16 mouse cellular contexts compared by ENCODE assay signal in the genomic region with DNA sequence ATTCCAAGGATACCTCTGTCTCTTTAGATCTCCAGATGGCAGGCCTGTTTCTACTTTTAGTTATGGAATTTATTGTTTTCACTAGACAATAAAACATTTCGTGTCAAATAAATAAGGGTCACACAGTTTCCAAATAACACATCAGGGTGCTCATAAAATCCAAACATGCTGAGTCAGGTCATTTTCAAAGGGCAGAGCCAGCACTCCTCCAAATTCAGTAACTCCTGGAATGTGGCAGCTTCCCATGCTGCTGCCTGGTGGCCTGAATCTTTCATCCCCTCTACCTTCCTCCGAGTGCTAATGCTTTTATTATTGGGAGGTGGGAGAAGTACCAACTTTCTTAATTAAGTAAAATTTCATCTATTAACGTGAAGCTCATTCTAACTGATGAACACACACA. TPM values are rescaled to one million over a fixed set of nuclear protein-coding genes. Genes with fewer than 3 reads are reported as not detected.
"Had no signal": no experiment of that assay in that cellular context is flagged by ENCODE, and none has a peak within 500 bp of the region (broad histone marks: within the 10 kb centered on the region; RNA-seq: fewer than 3 reads in every experiment).

No protein-coding gene starts in this region.

- H3K4me2 ChIP-seq: limb, embryonic 15.5 days; liver, embryonic 12.5 days; lung, embryonic 14.5 days; midbrain, embryonic 11.5 days; midbrain, embryonic 15.5 days; neural tube, embryonic 12.5 days had no signal

- H3K9me3 ChIP-seq: limb, embryonic 15.5 days; liver, embryonic 12.5 days; midbrain, embryonic 15.5 days; neural tube, embryonic 12.5 days had no signal

- H3K9ac ChIP-seq: limb, embryonic 15.5 days; liver, embryonic 12.5 days; lung, embryonic 14.5 days; midbrain, embryonic 15.5 days; neural tube, embryonic 12.5 days had no signal

- ATAC-seq: liver, embryonic 12.5 days; midbrain, embryonic 15.5 days had no signal

- H3K4me3 ChIP-seq: limb, embryonic 15.5 days; liver, embryonic 12.5 days; midbrain, embryonic 15.5 days; neural tube, embryonic 12.5 days had no signal

- H3K27me3 ChIP-seq: limb, embryonic 15.5 days; liver, embryonic 12.5 days; midbrain, embryonic 15.5 days; neural tube, embryonic 12.5 days had no signal

- H3K4me1 ChIP-seq: liver, embryonic 12.5 days; midbrain, embryonic 15.5 days; neural tube, embryonic 12.5 days had no signal

- H3K27ac ChIP-seq: limb, embryonic 15.5 days; liver, embryonic 12.5 days; midbrain, embryonic 15.5 days; neural tube, embryonic 12.5 days; stomach, postnatal 0 days had no signal

- DNase-seq: kidney, adult 9 months; kidney, postnatal 25 days; layer of hippocampus, adult 9-11 months; layer of hippocampus, postnatal 36 days; lung, embryonic 14.5 days; lung, postnatal 10 days; lung, postnatal 4 days; thymus, postnatal 4 days had no signal

- H3K36me3 ChIP-seq: limb, embryonic 15.5 days; liver, embryonic 12.5 days; midbrain, embryonic 15.5 days; neural tube, embryonic 12.5 days had no signal

RNA-seq across cellular contexts. Expression of a gene that starts 59.1 kb away (rescaled TPM):
- total RNA-seq: monocyte, adult 5-6 weeks; neutrophil, adult 5-6 weeks had no signal
